Comparison of ENCODE assay signal across 12 mouse cellular contexts in genomic region chr17:45770441-45770840, GRCm38 (mm10). TPM values are rescaled to one million over a fixed set of nuclear protein-coding genes. Genes with fewer than 3 reads are reported as not detected.
DNase-seq lines count a peak whose midpoint lies in the region; ATAC-seq lines count a peak whose summit lies in the region.
"Had no signal": no experiment of that assay in that cellular context is flagged by ENCODE, and none has a peak within 500 bp of the region (broad histone marks: within the 10 kb centered on the region; RNA-seq: fewer than 3 reads in every experiment).

No protein-coding gene starts in this region.

- 48% methylated on average over 6 of the region's 6 CpGs for WGBS in heart, embryonic 11.5 days (ENCODE audit: insufficient replicate concordance)
- 73% methylated on average over 6 of the region's 6 CpGs for WGBS in liver, embryonic 11.5 days

- no peak overlapping the region for H3K4me3 ChIP-seq in heart, embryonic 11.5 days (ENCODE audit: low read depth, low read length)
- peak overlapping the region; percentile 23 for H3K4me3 ChIP-seq in megakaryocyte, embryonic 14.5 days (replicated peaks)
- no peak overlapping the region for H3K4me3 ChIP-seq in liver, embryonic 11.5 days (ENCODE audit: low read depth, low read length)
- H3K4me3 ChIP-seq: embryonic facial prominence, embryonic 12.5 days; liver, embryonic 13.5 days; myocyte had no signal

- ATAC-seq in heart, embryonic 11.5 days (replicated peaks; ENCODE audit: insufficient number of reproducible peaks, low FRiP score, low TSS enrichment) = no peak
- no peak for ATAC-seq in megakaryocyte, adult 5-6 weeks (ENCODE audit: poor library complexity, severe bottlenecking)
- no peak for ATAC-seq in liver, embryonic 11.5 days (replicated peaks; ENCODE audit: low FRiP score)

- no peaks in the 10 kb centered on the region for H3K36me3 ChIP-seq in heart, embryonic 11.5 days (ENCODE audit: control insufficient read depth, insufficient read depth, low read length)
- no peaks in the 10 kb centered on the region for H3K36me3 ChIP-seq in megakaryocyte, embryonic 14.5 days (replicated peaks; ENCODE audit: low read length)
- H3K36me3 ChIP-seq in liver, embryonic 11.5 days (ENCODE audit: control insufficient read depth, insufficient read depth, low read length) = no peaks in the 10 kb centered on the region
- H3K36me3 ChIP-seq: embryonic facial prominence, embryonic 12.5 days; liver, embryonic 13.5 days had no signal

- H3K9me3 ChIP-seq in heart, embryonic 11.5 days (replicated peaks; ENCODE audit: control insufficient read depth, low read length) = no peaks in the 10 kb centered on the region
- peaks cover 2% of the 10 kb centered on the region; the same call in 1 of the 2 replicates for H3K9me3 ChIP-seq in megakaryocyte, embryonic 14.5 days
- H3K9me3 ChIP-seq in liver, embryonic 11.5 days (ENCODE audit: control insufficient read depth, low read length) = no peaks in the 10 kb centered on the region
- H3K9me3 ChIP-seq: embryonic facial prominence, embryonic 12.5 days; liver, embryonic 13.5 days had no signal

- H3K4me1 ChIP-seq in heart, embryonic 11.5 days (ENCODE audit: control insufficient read depth, insufficient read depth, low read length) = peaks cover 23% of the 10 kb centered on the region
- peaks cover 78% of the 10 kb centered on the region for H3K4me1 ChIP-seq in megakaryocyte, embryonic 14.5 days
- H3K4me1 ChIP-seq in liver, embryonic 11.5 days (replicated peaks; ENCODE audit: control insufficient read depth, insufficient read depth, low read length) = peaks cover 21% of the 10 kb centered on the region

- H3K27me3 ChIP-seq in heart, embryonic 11.5 days (ENCODE audit: control insufficient read depth, insufficient read depth, low read length) = no peaks in the 10 kb centered on the region
- H3K27me3 ChIP-seq in megakaryocyte, embryonic 14.5 days (replicated peaks) = no peaks in the 10 kb centered on the region
- H3K27me3 ChIP-seq in liver, embryonic 11.5 days (replicated peaks; ENCODE audit: control insufficient read depth, insufficient read depth, low read length) = no peaks in the 10 kb centered on the region
- H3K27me3 ChIP-seq: embryonic facial prominence, embryonic 12.5 days had no signal

- H3K9ac ChIP-seq in heart, embryonic 11.5 days (ENCODE audit: low read depth, low read length) = no peak overlapping the region
- no peak overlapping the region for H3K9ac ChIP-seq in liver, embryonic 11.5 days (ENCODE audit: low read depth, low read length)
- H3K9ac ChIP-seq: embryonic facial prominence, embryonic 12.5 days; liver, embryonic 13.5 days had no signal

- H3K27ac ChIP-seq in heart, embryonic 11.5 days (ENCODE audit: low read depth, low read length) = no peak overlapping the region
- no peak overlapping the region for H3K27ac ChIP-seq in liver, embryonic 11.5 days (ENCODE audit: low read depth, low read length)
- H3K27ac ChIP-seq: embryonic facial prominence, embryonic 12.5 days; liver, embryonic 13.5 days had no signal

- no peak overlapping the region for H3K4me2 ChIP-seq in heart, embryonic 11.5 days
- no peak overlapping the region for H3K4me2 ChIP-seq in liver, embryonic 11.5 days
- H3K4me2 ChIP-seq: embryonic facial prominence, embryonic 12.5 days; liver, embryonic 13.5 days had no signal

- DNase-seq in heart, adult 11 months = peak; percentile 95
- DNase-seq in heart, postnatal 4 days = peak; percentile 53
- DNase-seq in skeletal muscle tissue, adult 2 months (ENCODE audit: low read depth, low spot score) = peak; percentile 35
- DNase-seq in liver, embryonic 11.5 days (ENCODE audit: low spot score) = no peak
- DNase-seq in gastrocnemius, adult 8-10 months (ENCODE audit: low spot score in 2 of 2) = no peak
- DNase-seq: liver, embryonic 13.5 days had no signal

RNA-seq across cellular contexts. Expression of gene 1600014C23Rik, which starts 36.8 kb away (rescaled TPM):
- 0.48 and 0.80 TPM in 2 replicates for polyA plus RNA-seq in heart, embryonic 11.5 days (2014; fragmentation: Nextera tagmentation; extraction: Ambion mirVana)
- polyA plus RNA-seq in megakaryocyte, embryonic 14.5 days (2012; ENCODE audit: insufficient read depth, low replicate concordance) = 1.3 TPM in 1 of 2 replicates, not detected in the other
- total RNA-seq in megakaryocyte, adult 5-6 weeks (2015) = not detected in 2 replicates
- total RNA-seq in megakaryocyte, adult 5-6 weeks (2017) = not detected in 2 replicates
- total RNA-seq in heart, postnatal 4 days (2021) = under 1 TPM in 1 of 2 experiments, not detected in 1; 0.97 TPM
- not detected in 2 replicates for polyA plus RNA-seq in liver, embryonic 11.5 days (2014; fragmentation: Nextera tagmentation; extraction: Ambion mirVana)
- total RNA-seq in gastrocnemius, adult 8-10 months (2022) = under 1 TPM in 1 of 4 experiments, not detected in 3; 0.92 TPM
- total RNA-seq: layer of hippocampus, postnatal 14 days had no signal
- polyA plus RNA-seq: liver, embryonic 13.5 days had no signal

Comparison
In these comparisons a context has a peak if more than half of its experiments do, and no peak if none do; other contexts are left out.
1. DNase-seq: peak in heart, adult 11 months (single experiment), heart, postnatal 4 days (single experiment) and skeletal muscle tissue, adult 2 months (single experiment); none in liver, embryonic 11.5 days (single experiment) and gastrocnemius, adult 8-10 months (0 of 2).